Mouse (Mus musculus) brown adipose tissue, adult 24 weeks (tissue): Measurements from ENCODE around the gene Stim2. TPM values are rescaled to one million over a fixed set of nuclear protein-coding genes. Genes with fewer than 3 reads are reported as not detected.

ENCODE experiments used
- H3K27ac ChIP-seq: fragments of 200-500 bp; replicated peaks from 2 replicates; pipeline ENCODE4 v1.5.1; 2012; ENCODE audit warnings: low read depth, mild to moderate bottlenecking, low read length
- H3K4me1 ChIP-seq: fragments of 200-500 bp; 2 replicates; pipeline ENCODE4 v1.6.1; 2012; ENCODE audit warnings: low read length, mixed read lengths; ENCODE audit not compliant: control insufficient read depth, insufficient read depth, insufficient read length
- H3K4me3 ChIP-seq: fragments of 200-500 bp; 2 replicates; pipeline ENCODE4 v1.5.1; 2012; ENCODE audit warnings: low read depth, mild to moderate bottlenecking, low read length, moderate library complexity; ENCODE audit not compliant: insufficient read depth
- polyA plus RNA-seq: library from polyadenylated mRNA; stranded (reverse); fragments of >200 nt; gene quantifications from 2 replicates; pipeline ENCODE4 v1.2.4, GENCODE M21; 2012; ENCODE audit not compliant: missing spikeins, insufficient read depth, insufficient read length

Gene Stim2
- polyA plus RNA-seq, 1 experiment: 12.6 TPM

- Histone ChIP-seq H3K4me3 (no peak overlapping the region), H3K27ac (no peak overlapping the region)
Measured at GRCm38 (mm10) chr5:54049145-54049733, 50.9 kb downstream of the Stim2 start.

GRCm38 (mm10) chr5:54049940-54050339, 51.6 kb downstream of the Stim2 start:
- H3K27ac ChIP-seq: no peak overlapping the region
- H3K4me3 ChIP-seq: no peak overlapping the region
- H3K4me1 ChIP-seq: peaks cover 29% of the 10 kb centered on the region

More at GRCm38 (mm10) chr5:54049145-54049733, 50.9 kb downstream of the Stim2 start:
- H3K4me1 ChIP-seq: peaks cover 32% of the 10 kb centered on the region

GRCm38 (mm10) chr5:54051056-54051455, 52.8 kb downstream of the Stim2 start:
- no peak overlapping the region for H3K4me3 ChIP-seq
- H3K27ac ChIP-seq: no peak overlapping the region

GRCm38 (mm10) chr5:54052205-54052604, 53.9 kb downstream of the Stim2 start:
- Histone ChIP-seq H3K4me3 (no peak overlapping the region), H3K4me1 (peaks cover 24% of the 10 kb centered on the region), H3K27ac (no peak overlapping the region)

More at GRCm38 (mm10) chr5:54051056-54051455, 52.8 kb downstream of the Stim2 start:
- H3K4me1 ChIP-seq: peaks cover 24% of the 10 kb centered on the region

- no peak overlapping the region for H3K4me3 ChIP-seq
- no peak overlapping the region for H3K27ac ChIP-seq
- H3K4me1 ChIP-seq: peaks cover 20% of the 10 kb centered on the region
Measured at GRCm38 (mm10) chr5:54053673-54054366, 55.5 kb downstream of the Stim2 start.

- Histone ChIP-seq H3K27ac (no peak overlapping the region), H3K4me3 (no peak overlapping the region)
Measured at GRCm38 (mm10) chr5:54056266-54056665, 58.0 kb downstream of the Stim2 start.

GRCm38 (mm10) chr5:54059998-54060397, 61.7 kb downstream of the Stim2 start:
- Histone ChIP-seq H3K4me1 (peaks cover 9% of the 10 kb centered on the region; the same call in 1 of the 2 replicates), H3K4me3 (no peak overlapping the region), H3K27ac (no peak overlapping the region)

More at GRCm38 (mm10) chr5:54056266-54056665, 58.0 kb downstream of the Stim2 start:
- H3K4me1 ChIP-seq: peaks cover 11% of the 10 kb centered on the region; the same call in 1 of the 2 replicates

- H3K4me1 ChIP-seq: 0 out of 2 replicates have a peak, but pooled peaks cover 5% of the 10 kb centered on the region
- H3K27ac ChIP-seq: no peak overlapping the region
- no peak overlapping the region for H3K4me3 ChIP-seq
Measured at GRCm38 (mm10) chr5:54062079-54062478, 63.8 kb downstream of the Stim2 start.

GRCm38 (mm10) chr5:54067591-54067990, 69.3 kb downstream of the Stim2 start:
- 0 out of 2 replicates have a peak, but pooled peaks cover 2% of the 10 kb centered on the region for H3K4me1 ChIP-seq
- H3K27ac ChIP-seq: no peak overlapping the region
- H3K4me3 ChIP-seq: no peak overlapping the region

GRCm38 (mm10) chr5:54070549-54070948, 72.2 kb downstream of the Stim2 start:
- Histone ChIP-seq H3K4me3 (no peak overlapping the region), H3K27ac (no peak overlapping the region), H3K4me1 (peaks cover 6% of the 10 kb centered on the region)

GRCm38 (mm10) chr5:54071288-54071687, 73.0 kb downstream of the Stim2 start:
- no peak overlapping the region for H3K27ac ChIP-seq
- peaks cover 6% of the 10 kb centered on the region for H3K4me1 ChIP-seq
- no peak overlapping the region for H3K4me3 ChIP-seq

GRCm38 (mm10) chr5:54071705-54072104, 73.4 kb downstream of the Stim2 start:
- H3K27ac ChIP-seq: no peak overlapping the region
- H3K4me3 ChIP-seq: no peak overlapping the region
- peaks cover 6% of the 10 kb centered on the region for H3K4me1 ChIP-seq

GRCm38 (mm10) chr5:54073291-54073690, 75.0 kb downstream of the Stim2 start:
- H3K4me3 ChIP-seq: no peak overlapping the region

GRCm38 (mm10) chr5:54079997-54080396, 81.7 kb downstream of the Stim2 start:
- H3K4me1 ChIP-seq: no peaks in the 10 kb centered on the region
- H3K4me3 ChIP-seq: no peak overlapping the region

More at GRCm38 (mm10) chr5:54073291-54073690, 75.0 kb downstream of the Stim2 start:
- H3K27ac ChIP-seq: no peak overlapping the region
- peaks cover 6% of the 10 kb centered on the region for H3K4me1 ChIP-seq

GRCm38 (mm10) chr5:54087912-54088311, 89.6 kb downstream of the Stim2 start:
- H3K4me1 ChIP-seq: peaks cover 13% of the 10 kb centered on the region; the same call in 1 of the 2 replicates
- no peak overlapping the region for H3K27ac ChIP-seq
- H3K4me3 ChIP-seq: no peak overlapping the region

More at GRCm38 (mm10) chr5:54079997-54080396, 81.7 kb downstream of the Stim2 start:
- no peak overlapping the region for H3K27ac ChIP-seq
